Mouse (Mus musculus): Measurements from ENCODE around the gene Tmtc2. TPM values are rescaled to one million over a fixed set of nuclear protein-coding genes. Genes with fewer than 3 reads are reported as not detected.

The Tmtc2 gene
- total and polyA plus RNA-seq, 2 experiments, result 2.4 to 7.6 TPM

DNA sequence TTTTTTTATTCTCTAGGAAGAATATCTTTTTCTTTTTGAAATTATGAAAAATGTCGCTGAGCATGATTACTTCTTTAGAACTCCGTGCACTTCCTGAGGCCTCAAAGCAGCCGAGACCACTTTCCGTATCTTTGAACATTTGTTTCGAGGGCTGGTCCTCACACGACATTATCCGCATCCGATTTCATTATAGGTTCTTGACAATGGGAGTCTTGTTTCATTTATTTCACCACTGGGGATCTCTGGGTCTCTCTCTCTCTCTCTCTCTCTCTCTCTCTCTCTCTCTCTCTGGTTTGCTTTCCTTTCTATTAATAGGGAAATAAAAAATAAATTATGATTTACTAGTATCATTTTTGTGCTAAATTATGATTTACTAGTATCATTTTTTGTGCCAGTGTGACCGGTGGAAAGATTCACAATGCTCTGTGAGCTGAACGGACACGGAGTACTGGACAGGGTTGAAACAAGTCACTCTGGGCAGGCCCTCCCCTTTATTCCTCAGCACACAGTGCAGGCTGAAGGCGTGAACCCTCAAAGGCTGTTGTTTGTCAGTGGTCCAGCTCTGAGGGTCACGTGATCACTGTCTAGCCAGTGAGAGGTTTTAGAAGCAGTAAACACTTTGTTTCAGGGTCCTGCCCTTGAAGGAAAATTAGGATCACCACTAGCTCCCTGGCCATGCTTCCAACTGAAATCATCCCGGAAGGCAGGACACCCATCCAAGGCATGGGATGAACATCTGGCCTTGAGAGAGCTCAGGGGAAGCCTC is 84.1 kb downstream of the Tmtc2 start:
- peaks cover 5% of the 10 kb centered on the region; the same call in 1 of the 2 replicates for H3K4me1 ChIP-seq (ENCODE audit: control insufficient read depth, insufficient read depth, low read length)
- H3K9ac ChIP-seq (ENCODE audit: low read depth, low read length), result no peak overlapping the region
- no peak for DNase-seq (ENCODE audit: extremely low read depth, low read depth, low spot score)
- WGBS, result 90% methylated on average over 14 of the region's 14 CpGs
- no peak overlapping the region for H3K4me3 ChIP-seq (ENCODE audit: insufficient read depth, low read depth, low read length)
- H3K79me2 ChIP-seq (ENCODE audit: control insufficient read depth, insufficient read depth, low read length), result no peaks in the 10 kb centered on the region
- no peak for TF ChIP-seq POLR2A (IDR thresholded peaks at IDR 0.05; ENCODE audit: extremely low read depth, insufficient read depth, low read length)
- TF ChIP-seq CTCF (IDR thresholded peaks at IDR 0.05; ENCODE audit: low read depth, low read length), result no peak
- H3K27ac ChIP-seq (replicated peaks; ENCODE audit: insufficient read depth, low read depth, low read length), result no peak overlapping the region
- H3K36me3 ChIP-seq (ENCODE audit: control insufficient read depth, insufficient read depth, low read length), result no peaks in the 10 kb centered on the region
- H3K27me3 ChIP-seq (ENCODE audit: control insufficient read depth, insufficient read depth, low read length), result no peaks in the 10 kb centered on the region

DNA sequence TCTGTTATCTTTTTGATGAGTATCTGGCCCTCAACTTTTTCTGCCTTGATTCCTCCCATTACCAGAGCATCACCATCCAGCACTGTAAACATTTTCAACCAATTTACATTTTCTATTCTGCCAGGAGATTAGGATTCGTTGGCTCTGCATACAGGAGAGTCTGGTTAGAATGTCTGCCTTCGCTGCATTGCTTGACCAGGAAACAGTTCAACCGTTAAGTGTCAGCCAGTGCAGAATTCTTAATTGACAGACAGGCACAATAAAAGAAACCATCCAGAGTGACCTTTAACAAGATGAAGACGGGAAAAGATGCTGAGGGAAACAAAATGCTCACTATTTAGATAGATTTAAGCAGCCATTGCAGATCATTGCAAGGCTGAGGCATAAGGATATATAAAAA is 87.3 kb downstream of the Tmtc2 start:
- DNase-seq (ENCODE audit: extremely low read depth, low read depth, low spot score), result no peak
- H3K4me1 ChIP-seq (ENCODE audit: control insufficient read depth, insufficient read depth, low read length), result no peaks in the 10 kb centered on the region
- H3K27me3 ChIP-seq (ENCODE audit: control insufficient read depth, insufficient read depth, low read length), result no peaks in the 10 kb centered on the region
- no peaks in the 10 kb centered on the region for H3K79me2 ChIP-seq (ENCODE audit: control insufficient read depth, insufficient read depth, low read length)
- TF ChIP-seq CTCF (IDR thresholded peaks at IDR 0.05; ENCODE audit: low read depth, low read length) (no peak), POLR2A (IDR thresholded peaks at IDR 0.05; ENCODE audit: extremely low read depth, insufficient read depth, low read length) (no peak)
- WGBS, result 77% methylated on average over 4 of the region's 4 CpGs
- no peak overlapping the region for H3K9ac ChIP-seq (ENCODE audit: low read depth, low read length)
- no peak overlapping the region for H3K4me3 ChIP-seq (ENCODE audit: insufficient read depth, low read depth, low read length)
- H3K27ac ChIP-seq (replicated peaks; ENCODE audit: insufficient read depth, low read depth, low read length), result no peak overlapping the region
- H3K36me3 ChIP-seq (ENCODE audit: control insufficient read depth, insufficient read depth, low read length), result no peaks in the 10 kb centered on the region

DNA sequence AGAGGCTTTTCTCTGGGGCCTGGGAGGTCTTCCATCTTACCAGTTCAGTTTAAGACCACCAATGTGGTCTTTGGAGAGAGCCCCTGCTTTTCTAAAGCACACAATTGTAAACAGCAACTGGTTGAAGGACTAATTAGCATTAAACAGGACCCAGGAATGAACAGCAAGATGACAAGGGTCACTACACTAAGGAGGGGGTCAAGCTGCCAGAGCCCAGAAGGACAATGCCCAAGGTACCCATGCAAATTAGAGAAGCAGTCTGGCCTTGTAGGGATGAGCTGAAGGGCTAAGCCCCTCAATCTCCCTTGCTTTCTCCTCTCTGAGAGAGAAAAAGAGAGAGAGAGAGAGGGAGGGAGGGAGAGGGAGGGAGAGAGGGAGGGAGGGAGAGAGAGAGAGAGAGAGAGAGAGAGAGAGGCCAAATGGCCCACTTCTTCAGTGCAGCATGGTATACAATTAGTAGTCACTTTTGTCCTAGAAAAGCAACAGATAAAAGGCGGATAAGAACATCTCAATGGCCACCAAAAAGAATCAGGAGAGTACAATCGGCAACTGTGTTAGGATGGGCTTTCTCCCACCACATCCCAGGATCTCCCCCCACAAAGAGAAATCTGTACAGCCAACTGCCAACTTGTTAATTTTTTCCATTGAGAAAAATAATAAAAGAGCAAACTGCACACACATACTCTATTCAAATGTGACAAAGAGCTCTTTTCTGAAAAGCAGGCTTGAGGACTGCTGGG is 89.7 kb downstream of the Tmtc2 start:
- TF ChIP-seq CTCF (IDR thresholded peaks at IDR 0.05; ENCODE audit: low read depth, low read length), result no peak
- no peak for TF ChIP-seq POLR2A (IDR thresholded peaks at IDR 0.05; ENCODE audit: extremely low read depth, insufficient read depth, low read length)
- 96% methylated on average over 2 of the region's 2 CpGs for WGBS

DNA sequence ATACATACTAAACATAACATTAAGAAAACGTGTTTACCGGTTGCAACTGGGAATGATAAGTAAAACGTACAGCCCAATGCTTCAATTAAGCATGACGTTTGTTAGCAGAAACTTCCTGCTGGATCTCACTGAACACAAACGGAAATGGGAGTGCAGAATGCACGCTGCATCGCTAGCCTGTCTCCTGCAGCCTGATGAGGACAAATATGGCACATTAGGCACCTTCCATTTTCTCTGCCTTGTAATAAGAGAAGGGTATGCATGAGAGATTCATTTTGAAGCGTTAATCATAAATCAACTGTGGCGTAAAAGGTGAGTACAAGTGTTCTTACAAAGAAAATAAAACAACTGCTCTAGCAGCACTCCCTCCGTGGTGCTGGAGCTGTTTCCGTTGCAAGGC is 94.5 kb downstream of the Tmtc2 start:
- H3K27ac ChIP-seq (replicated peaks; ENCODE audit: insufficient read depth, low read depth, low read length), result no peak overlapping the region
- TF ChIP-seq CTCF (IDR thresholded peaks at IDR 0.05; ENCODE audit: low read depth, low read length) (no peak), POLR2A (IDR thresholded peaks at IDR 0.05; ENCODE audit: extremely low read depth, insufficient read depth, low read length) (no peak)
- no peaks in the 10 kb centered on the region; the same call in 1 of the 2 replicates for H3K79me2 ChIP-seq (ENCODE audit: control insufficient read depth, insufficient read depth, low read length)
- no peaks in the 10 kb centered on the region for H3K36me3 ChIP-seq (ENCODE audit: control insufficient read depth, insufficient read depth, low read length)
- no peak for DNase-seq (ENCODE audit: extremely low read depth, low read depth, low spot score)
- no peaks in the 10 kb centered on the region for H3K4me1 ChIP-seq (ENCODE audit: control insufficient read depth, insufficient read depth, low read length)
- no peak overlapping the region for H3K4me3 ChIP-seq (ENCODE audit: insufficient read depth, low read depth, low read length)
- H3K27me3 ChIP-seq (ENCODE audit: control insufficient read depth, insufficient read depth, low read length), result no peaks in the 10 kb centered on the region
- WGBS, result 68% methylated on average over 11 of the region's 11 CpGs
- H3K9ac ChIP-seq (ENCODE audit: low read depth, low read length), result no peak overlapping the region

More for the DNA sequence above, 89.7 kb downstream of the Tmtc2 start:
- Histone ChIP-seq H3K36me3 (ENCODE audit: control insufficient read depth, insufficient read depth, low read length) (no peaks in the 10 kb centered on the region), H3K9ac (ENCODE audit: low read depth, low read length) (no peak overlapping the region), H3K4me1 (ENCODE audit: control insufficient read depth, insufficient read depth, low read length) (no peaks in the 10 kb centered on the region), H3K79me2 (ENCODE audit: control insufficient read depth, insufficient read depth, low read length) (no peaks in the 10 kb centered on the region), H3K4me3 (ENCODE audit: insufficient read depth, low read depth, low read length) (no peak overlapping the region), H3K27me3 (ENCODE audit: control insufficient read depth, insufficient read depth, low read length) (no peaks in the 10 kb centered on the region), H3K27ac (replicated peaks; ENCODE audit: insufficient read depth, low read depth, low read length) (no peak overlapping the region)
- no peak for DNase-seq (ENCODE audit: extremely low read depth, low read depth, low spot score)

DNA sequence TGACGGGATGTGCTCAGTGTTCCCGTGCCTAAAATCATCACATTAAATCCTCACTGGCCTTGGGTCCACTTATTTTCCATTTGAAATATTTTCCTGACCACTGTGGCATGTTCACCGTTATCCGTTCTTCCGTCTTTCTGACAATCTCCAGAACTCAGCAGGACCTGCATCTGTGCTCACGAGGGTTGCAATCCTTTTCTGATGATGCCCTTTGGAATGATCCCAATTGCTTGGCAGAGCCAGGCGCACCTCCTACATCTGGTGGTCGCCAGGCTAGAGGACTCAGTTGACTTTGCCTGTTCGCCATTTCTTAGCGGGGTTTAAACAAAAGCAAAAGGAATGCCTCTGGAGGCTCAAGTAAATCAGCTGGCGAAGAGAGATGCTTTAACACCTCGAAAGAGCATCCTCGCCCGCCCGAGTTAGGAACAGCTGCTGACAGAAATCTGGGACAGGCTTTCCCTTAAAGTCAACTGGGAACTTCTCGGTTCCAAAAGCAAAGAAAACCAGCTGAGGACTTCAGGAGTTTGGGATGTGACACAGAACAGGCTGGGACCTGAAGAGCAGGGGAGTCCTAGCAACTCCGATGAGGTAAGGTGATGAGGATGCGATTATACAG is 96.5 kb downstream of the Tmtc2 start:
- TF ChIP-seq POLR2A (IDR thresholded peaks at IDR 0.05; ENCODE audit: extremely low read depth, insufficient read depth, low read length), result no peak
- no peak for TF ChIP-seq CTCF (IDR thresholded peaks at IDR 0.05; ENCODE audit: low read depth, low read length)
- H3K4me1 ChIP-seq (ENCODE audit: control insufficient read depth, insufficient read depth, low read length), result no peaks in the 10 kb centered on the region
- WGBS, result 93% methylated on average over 18 of the region's 18 CpGs

More for the DNA sequence above, 96.5 kb downstream of the Tmtc2 start:
- H3K9ac ChIP-seq (ENCODE audit: low read depth, low read length), result no peak overlapping the region
- no peak overlapping the region for H3K4me3 ChIP-seq (ENCODE audit: insufficient read depth, low read depth, low read length)
- DNase-seq (ENCODE audit: extremely low read depth, low read depth, low spot score), result no peak
- H3K79me2 ChIP-seq (ENCODE audit: control insufficient read depth, insufficient read depth, low read length), result no peaks in the 10 kb centered on the region; the same call in 1 of the 2 replicates
- no peaks in the 10 kb centered on the region for H3K27me3 ChIP-seq (ENCODE audit: control insufficient read depth, insufficient read depth, low read length)
- H3K36me3 ChIP-seq (ENCODE audit: control insufficient read depth, insufficient read depth, low read length), result no peaks in the 10 kb centered on the region
- no peak overlapping the region for H3K27ac ChIP-seq (replicated peaks; ENCODE audit: insufficient read depth, low read depth, low read length)
